Mouse (Mus musculus) gastrocnemius, postnatal 4 days (tissue): ENCODE results near the gene Polr1b. TPM values are rescaled to one million over a fixed set of nuclear protein-coding genes. Genes with fewer than 3 reads are reported as not detected.

ENCODE experiments used
- total RNA-seq, 2 experiments: library from RNA; stranded (reverse); gene quantifications; 2 replicates each; pipeline ENCODE4 v1.2.3; 2021

Gene Polr1b
- total RNA-seq, 2 experiments from 2014 or later, result 16.4 to 17.8 TPM

Other genes starting within 250 kb of the Polr1b start
- gene Fbln7, start 238.0 kb upstream of the Polr1b start, total RNA-seq, result 1 to 10 TPM; 8.5 to 9.0 TPM
- 1 to 10 TPM; 6.1 TPM for gene Zc3h8, start 156.9 kb upstream of the Polr1b start, total RNA-seq
- 1 to 10 TPM; 8.3 to 9.4 TPM for gene Zc3h6, start 133.6 kb upstream of the Polr1b start, total RNA-seq
- 1 to 10 TPM; 8.3 to 8.6 TPM for gene Gm10762, start 133.3 kb upstream of the Polr1b start, total RNA-seq
- under 1 TPM; 0.05 to 0.18 TPM for gene Vinac1, start 52.8 kb upstream of the Polr1b start, total RNA-seq
- 10 to 100 TPM; 17.0 to 18.3 TPM for gene Ttl, start 35.1 kb upstream of the Polr1b start, total RNA-seq
- gene Chchd5, start 28.7 kb downstream of the Polr1b start, total RNA-seq, result 10 to 100 TPM; 13.5 to 15.2 TPM
- gene Slc20a1, start 97.8 kb downstream of the Polr1b start, total RNA-seq, result 10 to 100 TPM; 16.9 to 18.7 TPM
- gene Ckap2l, start 196.2 kb downstream of the Polr1b start, total RNA-seq, result 10 to 100 TPM; 14.0 to 15.6 TPM
- not detected for gene Il1a, start 209.0 kb downstream of the Polr1b start, total RNA-seq